Mouse (Mus musculus) cerebellum, adult 2 months (tissue): ENCODE measurements around the gene Hinfp.

Experiments
- CTCF ChIP-seq: fragments of 200-500 bp; IDR thresholded peaks from 2 replicates; pipeline ENCODE4 v1.5.1; 2011; ENCODE audit warnings: low read depth, mild to moderate bottlenecking, control low read depth, low read length, moderate library complexity, borderline replicate concordance; ENCODE audit not compliant: insufficient read depth
- POLR2A ChIP-seq: fragments of 200-500 bp; IDR thresholded peaks from 2 replicates; pipeline ENCODE4 v1.6.1; 2011; ENCODE audit warnings: low read length, control low read depth, borderline replicate concordance; ENCODE audit not compliant: insufficient read depth

GRCm38 (mm10) chr9:44283183-44283582 is 22.3 kb downstream of the Hinfp start:
- TF ChIP-seq CTCF (no peak), POLR2A (no peak)
